Mouse (Mus musculus) liver, embryonic 12.5 days (tissue): ENCODE measurements around the gene Gm29644. TPM values are rescaled to one million over a fixed set of nuclear protein-coding genes. Genes with fewer than 3 reads are reported as not detected.
"Not testable (repeated sequence)": the region's sequence is repeated elsewhere in the genome, so short reads cannot be mapped to it uniquely, and the experiment has no call there.

Experiments
- ATAC-seq: fragments of 200-750 bp; cut with Nextera tagmentation; 2 replicates; pipeline ENCODE4 v1.8.0; 2017; ENCODE audit warnings: moderate number of reproducible peaks, mild to moderate bottlenecking, moderate library complexity
- H3K27ac ChIP-seq: fragments of 300-500 bp; sonication (generic); 2 replicates; pipeline ENCODE4 v1.5.1; 2016; ENCODE audit warnings: mild to moderate bottlenecking
- H3K27me3 ChIP-seq: fragments of 300-500 bp; sonication (generic); replicated peaks from 2 replicates; pipeline ENCODE4 v1.6.1; 2016; ENCODE audit warnings: mild to moderate bottlenecking, moderate library complexity
- H3K36me3 ChIP-seq: fragments of 300-500 bp; sonication (generic); 2 replicates; pipeline ENCODE4 v1.6.1; 2016; ENCODE audit warnings: mild to moderate bottlenecking, moderate library complexity
- H3K4me1 ChIP-seq: fragments of 300-500 bp; sonication (generic); 2 replicates; pipeline ENCODE4 v1.6.1; 2016
- H3K4me2 ChIP-seq: fragments of 300-500 bp; sonication (generic); 2 replicates; pipeline ENCODE4 v1.6.1; 2016; ENCODE audit warnings: mild to moderate bottlenecking, moderate library complexity
- H3K4me3 ChIP-seq: fragments of 300-500 bp; sonication (generic); 2 replicates; pipeline ENCODE4 v1.5.1; 2016; ENCODE audit warnings: mild to moderate bottlenecking, moderate library complexity
- H3K9ac ChIP-seq: fragments of 300-500 bp; sonication (generic); 2 replicates; pipeline ENCODE4 v1.6.1; 2016; ENCODE audit warnings: mild to moderate bottlenecking, moderate library complexity
- H3K9me3 ChIP-seq: fragments of 300-500 bp; sonication (generic); replicated peaks from 2 replicates; pipeline ENCODE4 v1.6.1; 2016; ENCODE audit warnings: mild to moderate bottlenecking, moderate library complexity
- WGBS: fragments of 180-500 bp; shearing (Covaris S2); methylation state at CpG from one replicate; pipeline ENCODE4 v1.1.7; 2016; ENCODE audit not compliant: insufficient replicate concordance; 5-methylcytosine and 5-hydroxymethylcytosine counted together
- polyA plus RNA-seq: library from polyadenylated mRNA; unstranded; fragments of >200 nt; fragmentation: Nextera tagmentation; extraction: Ambion mirVana; gene quantifications from 2 replicates; pipeline ENCODE4 v1.2.1, GENCODE M21; 2016

The Gm29644 gene
- polyA plus RNA-seq = not detected in 2 replicates

DNA sequence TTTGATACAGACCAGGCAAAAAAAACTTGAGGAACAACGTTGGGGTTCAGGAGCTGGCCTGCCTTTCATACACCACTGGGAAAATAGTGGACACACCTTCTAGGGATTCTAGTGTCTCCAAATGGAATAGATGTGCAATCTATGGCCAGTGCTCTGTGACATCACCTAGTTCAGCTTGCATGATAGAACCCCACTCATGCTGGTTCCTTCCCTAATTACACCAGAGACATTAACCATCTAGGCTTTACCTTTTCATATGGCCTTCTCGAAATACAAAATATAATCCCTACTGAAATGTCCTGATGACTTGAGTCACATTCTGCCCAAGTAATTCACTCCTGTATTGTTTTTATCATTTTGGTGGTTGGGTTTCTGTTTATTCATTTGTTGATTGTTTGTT is at the start of gene Gm29644, which contains the start of gene Gm29423:
TSS of gene Gm29644 (minus strand) at position 157 of the 400 bp plus-strand sequence.
TSS of gene Gm29423 (minus strand) at position 101 of the 400 bp plus-strand sequence.
- not testable (repeated sequence) for H3K9me3 ChIP-seq, H3K9ac ChIP-seq, H3K36me3 ChIP-seq, H3K4me3 ChIP-seq, H3K4me2 ChIP-seq, H3K27me3 ChIP-seq, H3K27ac ChIP-seq, ATAC-seq, H3K4me1 ChIP-seq
- 63% methylated on average over 1 of the region's 2 CpGs for WGBS

DNA sequence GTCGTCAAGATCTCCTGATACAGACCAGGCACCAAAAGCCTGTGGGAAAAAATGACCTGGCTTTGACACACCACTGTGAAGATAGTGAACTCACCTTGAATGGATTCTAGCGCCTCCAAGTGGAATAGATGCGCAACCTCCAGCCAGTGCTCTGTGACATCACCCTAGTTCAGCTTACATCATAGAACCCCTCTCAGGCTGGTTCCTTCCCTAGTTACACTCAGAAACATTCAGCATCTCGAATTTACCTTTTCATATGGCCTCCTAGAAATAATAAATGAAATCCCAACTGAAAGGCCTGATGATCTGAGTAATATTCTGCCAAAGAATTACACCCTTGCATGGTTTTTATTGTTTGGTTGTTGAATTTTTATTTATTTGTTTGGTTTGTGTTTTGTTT is 29.6 kb downstream of the Gm29644 start, which contains the start of gene Gm21118:
TSS of gene Gm21118 (minus strand) at position 101 of the 400 bp plus-strand sequence.
- ATAC-seq, H3K9ac ChIP-seq, H3K4me2 ChIP-seq, H3K4me1 ChIP-seq, H3K27me3 ChIP-seq, H3K4me3 ChIP-seq, H3K9me3 ChIP-seq, H3K27ac ChIP-seq, H3K36me3 ChIP-seq: not testable (repeated sequence)
- WGBS = no CpG with 5 or more reads among the region's 4 CpGs

Other genes with a start within 250 kb of the Gm29644 start
- gene Gm21118, start 29.7 kb downstream of the Gm29644 start, polyA plus RNA-seq = not detected in 2 replicates
- gene Gm29423, start 56 bp downstream of the Gm29644 start, polyA plus RNA-seq = not detected in 2 replicates
- gene Gm20888, start 138.5 kb upstream of the Gm29644 start, polyA plus RNA-seq = not detected in 2 replicates